Mouse (Mus musculus) left cerebral cortex, adult 8-10 months (tissue): ENCODE measurements around the gene Pstpip1. TPM values are rescaled to one million over a fixed set of nuclear protein-coding genes. Genes with fewer than 3 reads are reported as not detected.

Source experiments
- DNase-seq, 2 experiments: peaks; one replicate each; pipeline ENCODE4 v3.0.0; 2022; ENCODE audit warnings: low spot score in 2 of 2
- total RNA-seq, 4 experiments: library from RNA; stranded (reverse); gene quantifications; 2 replicates each; pipeline ENCODE4 v1.2.4; 2022

Gene Pstpip1
- total RNA-seq, 4 experiments from 2014 or later = 2.9 to 3.9 (median 3.2) TPM

DNA sequence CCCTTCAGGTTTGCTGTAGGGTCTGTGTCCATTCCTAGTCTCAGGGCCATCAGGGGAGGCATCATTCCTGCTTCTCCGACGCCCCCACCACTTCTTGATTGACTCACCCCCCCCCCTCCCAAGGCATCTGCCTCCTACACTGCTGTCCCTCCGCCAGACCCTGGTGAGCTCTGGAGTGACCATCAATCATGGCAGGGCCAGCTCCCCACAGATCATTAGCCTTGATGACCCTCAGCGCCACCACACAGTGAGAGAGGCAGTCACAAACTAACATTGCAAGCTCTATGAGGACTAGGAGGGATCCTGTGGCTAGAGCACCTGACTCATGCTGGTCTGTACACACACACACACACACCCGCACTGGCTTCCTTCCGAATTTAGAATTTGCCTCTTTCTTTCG lies 15.2 kb downstream of the Pstpip1 start:
- no peak for DNase-seq

GRCm38 (mm10) chr9:56106274-56107072 lies 16.7 kb downstream of the Pstpip1 start:
- no peak for DNase-seq

- no peak for DNase-seq
Observed at GRCm38 (mm10) chr9:56107527-56107926, 17.8 kb downstream of the Pstpip1 start.

DNA sequence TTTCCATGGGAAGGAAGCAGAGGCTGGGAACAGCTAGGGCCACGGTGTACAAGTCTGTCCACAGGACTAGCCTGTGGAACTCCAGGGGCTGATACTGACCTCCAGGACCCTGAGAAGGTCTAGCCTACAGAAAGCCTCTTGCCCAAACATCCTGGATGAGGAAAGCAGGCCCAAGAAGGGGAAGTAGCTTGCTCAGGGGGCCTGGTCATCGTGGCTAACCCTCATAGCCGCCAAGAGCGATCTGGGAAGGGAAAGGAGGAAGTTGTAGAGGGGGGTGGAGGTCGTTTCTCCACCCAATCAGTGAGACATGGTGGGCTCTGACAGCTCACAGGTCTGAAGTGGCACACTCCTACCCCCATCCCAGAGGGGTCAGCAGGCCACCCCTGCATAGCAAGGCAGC lies 18.4 kb downstream of the Pstpip1 start:
- no peak for DNase-seq

GRCm38 (mm10) chr9:56118091-56118490 lies 28.3 kb downstream of the Pstpip1 start:
- DNase-seq = no peak

DNA sequence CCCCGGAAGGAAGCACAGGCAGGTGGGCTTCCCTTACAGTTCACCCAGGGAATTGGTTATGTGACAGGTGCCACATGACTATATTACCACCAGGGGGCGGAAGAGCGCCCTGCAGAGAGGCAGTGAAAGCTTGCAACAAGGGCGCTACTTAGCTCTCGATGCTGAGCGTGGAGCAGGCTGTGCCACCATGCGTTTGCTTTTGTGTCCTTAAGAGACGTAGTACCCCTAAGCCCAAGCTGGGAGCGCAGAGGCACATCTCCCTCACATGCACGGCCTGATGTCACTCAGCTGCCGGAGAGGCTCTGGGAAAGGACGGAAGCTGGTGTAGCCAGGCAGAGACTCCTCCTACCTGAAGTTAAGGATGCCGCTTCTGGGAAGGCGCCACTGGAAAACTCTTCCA lies 28.8 kb downstream of the Pstpip1 start:
- peak; percentile 58 to 64 for DNase-seq

DNA sequence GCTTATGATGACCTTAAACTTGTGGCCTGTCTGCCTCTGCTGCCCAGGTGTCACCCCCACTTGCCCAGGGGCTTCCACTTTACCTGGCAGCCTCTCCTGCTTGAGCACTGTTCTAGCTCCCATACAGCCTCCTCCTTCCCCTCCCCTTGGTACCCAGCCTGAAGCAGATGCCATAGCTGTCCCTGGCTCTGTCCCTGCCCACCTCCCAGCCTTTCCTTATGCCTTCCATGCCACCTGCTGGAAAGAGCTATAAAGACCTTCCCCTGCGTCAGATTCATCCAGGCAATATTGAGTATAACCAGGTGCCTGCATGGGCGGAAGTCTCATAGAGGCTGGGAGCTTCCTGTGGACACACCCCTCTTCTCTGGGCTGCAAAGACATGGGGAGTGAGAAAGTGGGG lies 29.9 kb downstream of the Pstpip1 start:
- DNase-seq = no peak

DNA sequence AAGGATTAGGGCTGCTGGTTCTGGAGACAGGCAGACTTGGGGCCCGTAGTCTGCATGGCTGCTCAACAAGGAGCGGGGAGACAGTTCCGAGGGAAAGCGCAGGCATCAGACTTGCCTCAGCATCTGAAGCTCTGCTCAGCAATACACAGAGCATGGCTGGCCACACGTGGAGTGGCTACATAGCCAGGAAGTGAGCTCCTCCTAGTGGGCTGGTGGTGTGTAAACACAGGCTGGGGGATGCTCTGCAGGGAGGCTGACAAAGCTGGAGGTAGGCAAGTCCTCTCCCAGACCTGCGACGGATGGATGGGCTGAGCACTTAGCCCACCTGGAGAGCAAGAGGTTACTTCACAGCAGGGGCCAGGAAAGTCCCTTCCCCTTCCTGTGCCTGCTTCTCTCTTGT lies 31.3 kb downstream of the Pstpip1 start:
- peak in 1 of 2 experiments; percentile 51 for DNase-seq

DNA sequence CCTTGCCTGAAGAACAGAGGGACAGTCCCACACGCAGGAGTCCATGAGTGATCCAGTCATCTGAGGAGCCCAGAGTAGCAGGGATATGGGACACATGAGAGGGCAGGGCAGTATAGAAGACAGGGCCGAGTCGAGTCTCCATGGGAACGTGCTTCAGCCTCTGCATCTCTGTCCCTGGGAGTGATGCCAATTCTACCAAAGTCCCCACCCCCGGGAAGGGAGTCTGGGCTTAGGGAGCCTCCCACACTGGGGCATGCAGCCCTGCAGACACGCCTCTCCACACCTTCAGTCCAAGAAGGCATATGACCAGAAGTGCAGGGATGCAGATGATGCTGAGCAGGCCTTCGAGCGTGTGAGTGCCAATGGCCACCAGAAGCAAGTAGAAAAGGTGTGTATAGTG lies 33.2 kb downstream of the Pstpip1 start:
- DNase-seq = peak in 1 of 2 experiments; percentile 71

DNA sequence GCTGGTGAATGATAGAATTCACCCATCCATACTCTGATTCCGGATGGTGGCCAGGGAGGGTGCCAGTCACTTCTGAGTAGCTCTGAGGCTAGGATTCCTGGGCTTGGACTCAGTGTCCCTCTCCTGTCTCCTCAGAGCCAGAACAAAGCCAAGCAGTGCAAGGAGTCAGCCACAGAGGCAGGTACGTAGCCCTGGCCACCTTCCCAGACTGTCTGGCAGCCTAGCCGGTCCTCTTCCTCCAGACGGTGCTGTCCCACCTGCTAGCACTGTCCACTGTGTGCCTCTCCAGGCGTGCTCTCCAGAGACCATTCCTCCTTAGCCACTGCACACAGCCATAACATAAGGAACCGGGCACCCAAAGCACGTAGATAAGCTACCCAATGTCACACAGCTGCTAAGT lies 33.9 kb downstream of the Pstpip1 start:
- DNase-seq = no peak

GRCm38 (mm10) chr9:56124561-56124960 lies 34.8 kb downstream of the Pstpip1 start:
- no peak for DNase-seq

GRCm38 (mm10) chr9:56126453-56127173 lies 36.9 kb downstream of the Pstpip1 start:
- DNase-seq = no peak

- peak in 1 of 2 experiments; percentile 62 for DNase-seq
Observed at GRCm38 (mm10) chr9:56128331-56128730, 38.6 kb downstream of the Pstpip1 start.

- no peak for DNase-seq
Observed at GRCm38 (mm10) chr9:56129951-56130350, 40.2 kb downstream of the Pstpip1 start.

DNA sequence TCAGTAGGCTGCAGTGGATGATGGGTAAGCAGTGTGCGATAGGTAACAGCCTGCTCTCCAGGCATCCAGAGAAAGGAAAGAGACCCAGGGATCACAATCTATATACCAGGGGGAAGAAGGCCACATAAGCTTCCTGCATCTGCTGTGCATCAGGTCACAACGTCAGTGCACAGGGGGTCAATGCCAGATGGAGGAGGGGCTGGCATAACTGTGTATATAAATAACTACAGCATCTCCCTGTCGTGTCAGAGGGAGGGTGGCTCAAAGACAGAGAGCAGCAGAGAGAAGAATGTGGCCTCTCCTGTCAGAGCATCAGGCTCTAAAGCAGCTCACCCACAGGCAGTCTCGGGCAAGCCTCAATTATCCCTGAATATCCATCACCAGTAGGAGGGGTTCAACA lies 40.8 kb downstream of the Pstpip1 start:
- no peak for DNase-seq

DNA sequence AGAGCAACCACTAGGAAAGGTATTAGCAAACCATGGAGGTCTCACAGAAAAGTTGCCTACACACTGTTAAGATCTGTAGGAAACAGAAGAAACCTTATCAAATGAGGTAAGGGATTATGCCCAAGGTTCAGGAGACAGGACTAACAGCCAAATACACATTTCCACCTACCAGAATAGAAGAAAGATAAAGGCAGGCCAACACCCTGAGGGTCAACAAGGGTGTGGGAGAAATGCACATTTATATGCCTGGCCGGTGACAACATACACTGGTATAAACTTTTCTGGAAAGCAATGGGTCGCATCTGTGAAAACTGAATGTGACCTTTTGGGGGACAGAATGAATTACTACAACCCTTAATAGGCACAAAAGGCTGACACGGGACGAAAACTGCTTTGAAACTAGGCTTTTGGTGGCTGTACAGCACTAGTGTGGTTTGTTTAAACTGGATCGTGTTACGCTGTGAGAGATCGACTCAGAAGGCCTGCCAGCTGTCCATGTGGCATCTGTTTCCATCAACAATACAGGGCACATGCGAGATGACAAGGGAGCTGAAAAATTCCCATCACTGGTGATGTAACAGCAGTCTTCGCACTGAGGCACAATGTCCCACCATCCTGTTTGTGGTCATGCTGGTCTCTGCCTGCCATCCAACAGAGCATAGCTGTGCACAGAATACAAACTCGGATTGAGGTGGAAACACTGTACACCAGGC lies 42.2 kb downstream of the Pstpip1 start:
- DNase-seq = no peak

GRCm38 (mm10) chr9:56133970-56134369 lies 44.2 kb downstream of the Pstpip1 start:
- DNase-seq = no peak

DNA sequence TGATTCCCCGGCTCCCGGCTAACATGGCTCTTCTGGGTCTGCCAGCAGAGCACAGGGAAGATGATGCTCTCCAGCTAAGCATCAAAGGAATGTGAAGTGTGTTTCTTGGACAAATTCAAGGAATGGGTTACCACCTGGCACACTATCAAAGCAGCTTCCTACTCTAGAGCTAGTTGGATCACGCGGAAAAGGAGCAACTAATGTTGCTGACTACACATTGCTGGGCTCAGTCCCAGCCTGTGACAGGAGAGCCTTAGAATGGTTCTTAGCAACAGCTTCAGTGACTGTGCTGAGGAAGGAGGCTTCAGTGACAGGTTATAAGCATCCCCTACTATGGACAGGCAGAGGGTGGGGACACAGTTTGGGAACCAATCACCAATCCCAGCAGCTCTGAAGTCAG lies 44.9 kb downstream of the Pstpip1 start:
- no peak for DNase-seq

- DNase-seq = no peak
Observed at GRCm38 (mm10) chr9:56135590-56136197, 45.9 kb downstream of the Pstpip1 start.

- DNase-seq = no peak
Observed at GRCm38 (mm10) chr9:56141776-56142175, 52.0 kb downstream of the Pstpip1 start.

GRCm38 (mm10) chr9:56144366-56145003 lies 54.7 kb downstream of the Pstpip1 start:
- no peak for DNase-seq
